Mouse (Mus musculus): ENCODE data around the gene Hist1h2ai. TPM values are rescaled to one million over a fixed set of nuclear protein-coding genes. Genes with fewer than 3 reads are reported as not detected.

Hist1h2ai gene
- total RNA-seq, 1 experiment from 2014 or later: 60.3 TPM

- DNase-seq: no peak
These were observed 11.8 kb downstream of the Hist1h2ai start for GRCm38 (mm10) chr13:21727948-21728572.

DNA sequence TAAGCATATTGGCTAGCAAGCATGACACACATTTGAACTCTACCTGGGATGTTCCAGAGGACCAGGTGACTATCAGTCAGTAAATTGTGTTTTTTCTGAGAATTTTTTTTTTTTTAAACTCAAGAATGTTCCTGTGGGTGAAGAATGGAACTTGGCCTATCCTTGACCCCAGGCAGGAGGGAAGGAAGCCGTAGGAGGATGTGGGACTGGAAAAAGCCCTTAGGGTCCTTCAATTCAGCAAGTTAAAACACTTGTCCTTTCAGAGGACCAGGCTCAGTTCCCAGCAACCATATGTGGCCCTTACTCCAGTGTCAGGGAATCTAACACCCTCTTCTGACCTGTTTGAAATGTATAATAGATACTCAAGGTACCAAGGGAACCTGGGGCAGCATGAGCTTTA is 13.3 kb downstream of the Hist1h2ai start:
- DNase-seq: no peak

GRCm38 (mm10) chr13:21733466-21733865 is 17.2 kb downstream of the Hist1h2ai start:
- DNase-seq: no peak

GRCm38 (mm10) chr13:21734010-21734905 is 18.0 kb downstream of the Hist1h2ai start:
- peak; percentile 48 for DNase-seq

DNA sequence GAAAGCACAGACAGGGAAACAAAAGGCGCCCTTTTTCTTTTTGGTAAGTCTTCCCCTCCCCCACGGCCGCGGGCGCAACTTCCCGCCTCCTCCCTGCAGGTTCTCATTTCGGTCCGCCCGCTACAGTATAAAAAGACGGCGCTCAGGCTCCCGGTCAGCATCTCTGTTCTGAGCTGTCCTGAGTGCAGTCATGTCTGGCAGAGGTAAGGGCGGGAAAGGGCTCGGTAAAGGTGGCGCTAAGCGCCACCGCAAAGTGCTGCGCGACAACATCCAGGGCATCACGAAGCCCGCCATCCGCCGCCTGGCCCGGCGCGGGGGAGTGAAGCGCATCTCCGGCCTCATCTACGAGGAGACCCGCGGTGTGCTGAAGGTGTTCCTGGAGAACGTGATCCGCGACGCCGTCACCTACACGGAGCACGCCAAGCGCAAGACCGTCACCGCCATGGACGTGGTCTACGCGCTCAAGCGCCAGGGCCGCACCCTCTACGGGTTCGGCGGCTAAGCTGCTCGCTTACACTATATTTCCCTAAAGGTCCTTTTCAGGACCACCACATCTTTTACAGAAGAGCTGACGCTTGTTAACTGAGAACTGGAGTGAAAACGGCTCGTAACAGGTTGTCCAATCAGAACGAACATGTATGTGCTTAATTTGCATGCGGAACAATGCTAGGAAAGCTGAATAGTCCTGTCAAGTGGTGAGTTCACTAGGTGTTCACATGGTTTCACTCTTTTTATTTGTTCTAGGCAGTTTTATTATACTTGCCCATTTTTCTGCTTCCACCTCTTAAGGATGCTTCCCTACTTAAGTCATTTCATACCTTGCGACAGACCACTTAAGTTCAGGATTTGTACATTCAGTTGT is 18.9 kb downstream of the Hist1h2ai start, which contains the start of gene Hist1h4j:
Hist1h4j (plus strand) TSS at position 159 of the 862 bp plus-strand sequence.
- peak; percentile 64 for DNase-seq

GRCm38 (mm10) chr13:21745006-21745405 is 28.8 kb downstream of the Hist1h2ai start:
- no peak for DNase-seq

- no peak for DNase-seq
These were observed 33.4 kb downstream of the Hist1h2ai start for GRCm38 (mm10) chr13:21749387-21750158.

DNA sequence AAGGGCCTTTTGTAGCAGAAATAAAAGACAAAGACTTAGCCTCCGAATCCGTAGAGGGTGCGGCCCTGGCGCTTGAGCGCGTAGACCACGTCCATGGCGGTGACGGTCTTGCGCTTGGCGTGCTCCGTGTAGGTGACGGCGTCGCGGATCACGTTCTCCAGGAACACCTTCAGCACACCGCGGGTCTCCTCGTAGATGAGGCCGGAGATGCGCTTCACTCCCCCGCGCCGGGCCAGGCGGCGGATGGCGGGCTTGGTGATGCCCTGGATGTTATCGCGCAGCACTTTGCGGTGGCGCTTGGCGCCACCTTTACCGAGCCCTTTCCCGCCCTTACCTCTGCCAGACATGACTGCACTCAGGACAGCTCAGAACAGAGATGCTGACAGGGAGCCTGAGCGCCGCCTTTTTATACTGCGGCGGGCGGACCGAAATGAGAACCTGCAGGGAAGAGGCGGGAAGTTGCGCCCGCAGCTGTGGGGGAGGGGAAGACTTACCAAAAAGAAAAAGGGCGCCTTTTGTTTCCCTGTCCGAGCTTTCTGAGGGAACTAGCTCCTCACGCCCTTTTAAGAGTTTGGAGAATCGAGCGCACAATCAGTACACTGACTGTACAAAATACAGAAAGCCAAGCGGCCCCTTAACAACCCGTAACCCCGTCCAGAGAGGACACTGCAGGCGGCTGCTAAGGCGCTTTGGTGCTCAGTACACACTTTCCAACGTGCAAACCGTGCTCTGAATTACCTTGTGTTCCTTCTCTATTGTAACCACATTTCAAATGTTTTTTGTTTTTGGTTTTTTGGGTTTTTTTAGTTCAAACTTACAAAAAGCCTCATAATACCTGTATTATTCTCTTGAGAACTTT is 34.2 kb downstream of the Hist1h2ai start, which contains the start of gene Hist1h4k:
Hist1h4k (minus strand) TSS at position 347 of the 859 bp plus-strand sequence.
- DNase-seq: peak; percentile 84

DNA sequence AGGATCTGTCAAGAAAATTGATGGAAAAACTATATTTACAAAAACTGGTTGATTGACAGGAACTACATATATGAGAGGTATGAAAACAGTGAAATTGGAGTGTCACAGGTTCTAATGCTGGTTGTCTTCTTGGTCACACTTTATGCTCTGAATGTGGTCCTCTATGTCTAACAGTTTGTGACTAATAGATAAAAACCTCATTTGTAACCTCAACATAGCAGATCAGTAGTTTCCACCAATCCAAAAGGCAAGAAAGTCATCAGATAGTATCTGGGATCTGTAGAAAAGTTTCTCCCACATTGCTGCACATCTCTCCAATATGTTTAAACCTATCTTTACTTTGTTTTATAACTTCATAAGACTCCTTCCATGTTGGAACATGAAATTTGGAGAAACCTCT is 35.2 kb downstream of the Hist1h2ai start:
- no peak for DNase-seq

DNA sequence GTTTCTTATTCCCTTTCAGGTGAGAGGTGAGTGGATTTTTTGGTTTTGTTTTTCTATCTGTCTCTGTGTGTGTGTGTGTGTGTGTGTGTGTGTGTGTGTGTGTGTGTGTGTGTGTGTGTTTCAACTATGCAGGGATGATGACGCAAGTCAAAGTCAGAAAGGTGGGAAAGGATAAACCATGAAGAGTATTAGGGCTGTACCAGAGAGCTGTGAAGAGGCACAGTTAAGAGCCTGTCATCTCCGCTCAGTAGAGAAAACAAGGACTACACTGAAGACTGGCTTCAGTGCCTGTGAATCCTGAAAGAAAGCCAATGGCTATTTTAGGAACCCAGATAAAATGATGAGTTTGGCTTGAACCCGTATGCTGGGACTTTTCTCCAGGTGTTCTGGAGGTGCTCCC is 35.6 kb downstream of the Hist1h2ai start:
- no peak for DNase-seq

GRCm38 (mm10) chr13:21752356-21752755 is 36.1 kb downstream of the Hist1h2ai start:
- no peak for DNase-seq

DNA sequence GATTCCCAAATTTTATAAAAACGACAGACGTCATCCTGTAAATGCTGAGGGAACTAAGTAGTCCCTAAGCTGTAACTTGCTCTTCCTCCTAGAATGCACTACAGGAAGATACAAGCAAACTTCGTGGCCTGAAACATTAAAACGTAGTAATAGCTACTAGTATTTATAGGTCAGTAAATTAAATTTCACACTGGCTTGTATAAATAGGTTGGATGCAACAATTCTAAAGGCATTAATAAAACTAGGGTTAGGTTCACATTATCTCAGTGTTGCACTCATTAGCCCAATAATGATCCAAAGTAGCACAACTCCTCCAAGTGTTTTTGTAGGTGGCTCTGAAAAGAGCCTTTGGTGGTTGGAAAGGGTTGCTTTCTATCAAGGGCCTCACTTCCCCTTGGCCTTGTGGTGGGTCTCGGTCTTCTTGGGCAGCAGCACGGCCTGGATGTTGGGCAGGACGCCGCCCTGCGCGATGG is 36.9 kb downstream of the Hist1h2ai start:
- no peak for DNase-seq

DNA sequence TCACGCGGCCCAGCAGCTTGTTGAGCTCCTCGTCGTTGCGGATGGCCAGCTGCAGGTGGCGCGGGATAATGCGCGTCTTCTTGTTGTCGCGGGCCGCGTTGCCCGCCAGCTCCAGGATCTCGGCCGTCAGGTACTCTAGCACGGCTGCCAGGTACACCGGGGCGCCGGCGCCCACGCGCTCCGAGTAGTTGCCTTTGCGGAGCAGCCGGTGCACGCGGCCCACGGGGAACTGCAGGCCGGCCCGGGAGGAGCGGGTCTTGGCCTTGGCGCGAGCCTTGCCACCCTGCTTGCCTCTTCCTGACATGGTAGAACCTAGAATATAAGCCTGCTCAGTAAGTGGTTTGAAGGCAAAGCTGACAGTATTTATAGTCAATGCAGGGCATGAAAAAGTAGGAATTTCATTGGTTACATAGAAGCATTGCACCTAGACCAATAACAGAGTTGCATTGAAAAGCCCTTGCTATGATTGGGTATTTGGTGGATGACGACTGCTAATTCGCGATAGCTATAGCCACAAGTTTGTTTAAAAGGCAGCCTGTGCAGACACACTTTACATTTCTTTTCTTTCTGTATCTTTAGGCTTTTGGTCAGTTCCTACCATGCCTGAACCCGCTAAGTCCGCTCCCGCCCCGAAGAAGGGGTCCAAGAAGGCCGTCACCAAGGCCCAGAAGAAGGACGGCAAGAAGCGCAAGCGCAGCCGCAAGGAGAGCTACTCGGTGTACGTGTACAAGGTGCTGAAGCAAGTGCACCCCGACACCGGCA is 37.5 kb downstream of the Hist1h2ai start, which contains the start of the genes Hist1h2ak and Hist1h2bn:
Hist1h2ak (minus strand) TSS at position 304 of the 762 bp plus-strand sequence.
Hist1h2bn (plus strand) TSS at position 600 of the 762 bp plus-strand sequence.
- peak; percentile 18 for DNase-seq

DNA sequence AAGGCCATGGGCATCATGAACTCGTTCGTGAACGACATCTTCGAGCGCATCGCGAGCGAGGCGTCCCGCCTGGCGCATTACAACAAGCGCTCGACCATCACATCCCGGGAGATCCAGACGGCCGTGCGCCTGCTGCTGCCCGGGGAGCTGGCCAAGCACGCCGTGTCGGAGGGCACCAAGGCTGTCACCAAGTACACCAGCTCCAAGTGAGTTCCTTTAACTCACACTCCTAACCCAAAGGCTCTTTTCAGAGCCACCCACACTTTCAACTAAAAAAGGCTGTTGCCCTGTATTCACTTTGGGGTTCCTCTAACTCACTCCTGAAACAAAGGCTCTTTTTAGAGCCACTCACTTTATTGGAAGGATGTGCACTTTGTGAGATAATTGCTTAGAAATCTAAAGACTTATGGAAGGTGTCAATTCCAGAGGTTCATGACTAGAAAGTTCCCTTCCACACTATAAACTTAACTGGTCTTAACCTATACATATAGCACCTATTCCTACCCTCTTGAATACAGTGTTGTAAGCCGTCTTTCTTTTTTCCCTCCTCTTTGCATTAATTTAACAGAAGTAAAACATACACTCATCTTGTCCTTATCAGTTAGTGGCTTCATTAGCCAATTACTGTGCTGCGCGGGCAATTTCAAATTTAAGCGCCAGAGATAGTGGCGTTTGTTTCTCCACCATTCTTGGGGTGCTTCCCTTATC is 38.2 kb downstream of the Hist1h2ai start:
- peak; percentile 41 for DNase-seq

- no peak for DNase-seq
These were observed 39.5 kb downstream of the Hist1h2ai start for GRCm38 (mm10) chr13:21755707-21756106.
